7 mouse cellular contexts compared by ENCODE assay signal in genomic region chr16:9009361-9010083, GRCm38 (mm10).
A peak's percentile ranks its signal among the peaks of the same experiment; 100 is the strongest.
DNase-seq lines count a peak whose midpoint lies in the region; ATAC-seq lines count a peak whose summit lies in the region.

No protein-coding gene starts in this region.

- DNase-seq in adrenal gland, adult 8-10 months, result peak; percentile 64
- peak; percentile 95 for DNase-seq in embryo, embryonic 10 days (ENCODE audit: low spot score)
- DNase-seq in gastrocnemius, postnatal 36 days, result peak; percentile 54 to 60
- peak; percentile 89 to 91 for DNase-seq in left cerebral cortex, postnatal 10 days (ENCODE audit: extremely low spot score in 1 of 2, low spot score in 2 of 2)
- DNase-seq in spleen, postnatal 4 days (ENCODE audit: low spot score in 2 of 2), result peak; percentile 35 to 69

- peak; percentile 75 for ATAC-seq in intestine, embryonic 15.5 days
- peak; percentile 92 for ATAC-seq in midbrain, embryonic 13.5 days

- no peaks in the 10 kb centered on the region for H3K27me3 ChIP-seq in intestine, embryonic 15.5 days (replicated peaks)
- H3K27me3 ChIP-seq in midbrain, embryonic 13.5 days, result peaks cover 5% of the 10 kb centered on the region; the same call in 1 of the 2 replicates

- no peak overlapping the region for H3K27ac ChIP-seq in intestine, embryonic 15.5 days
- no peak overlapping the region for H3K27ac ChIP-seq in midbrain, embryonic 13.5 days

- H3K4me1 ChIP-seq in intestine, embryonic 15.5 days (replicated peaks), result no peaks in the 10 kb centered on the region
- no peaks in the 10 kb centered on the region for H3K4me1 ChIP-seq in midbrain, embryonic 13.5 days (replicated peaks)

- no peaks in the 10 kb centered on the region for H3K36me3 ChIP-seq in intestine, embryonic 15.5 days
- H3K36me3 ChIP-seq in midbrain, embryonic 13.5 days, result no peaks in the 10 kb centered on the region

- no peak overlapping the region for H3K4me2 ChIP-seq in intestine, embryonic 15.5 days (replicated peaks)
- H3K4me2 ChIP-seq in midbrain, embryonic 13.5 days (replicated peaks), result no peak overlapping the region

- 18% methylated on average over 19 of the region's 19 CpGs for WGBS in intestine, embryonic 15.5 days
- 21% methylated on average over 19 of the region's 19 CpGs for WGBS in midbrain, embryonic 13.5 days

- H3K9ac ChIP-seq in intestine, embryonic 15.5 days, result no peak overlapping the region
- no peak overlapping the region for H3K9ac ChIP-seq in midbrain, embryonic 13.5 days (replicated peaks)

- intact Hi-C loops in gastrocnemius, postnatal 36 days (cut with DNase I), result loop anchor here (5.0 kb wide), 1 partner anchor 983 kb away; no protein-coding TSS in a partner anchor
- intact Hi-C loops in left cerebral cortex, postnatal 10 days (cut with DNase I), result loop anchor here (2.0 to 10.0 kb wide), 3 partner anchors 265 to 983 kb away; no protein-coding TSS in a partner anchor

- H3K4me3 ChIP-seq in intestine, embryonic 15.5 days (replicated peaks), result no peak overlapping the region
- H3K4me3 ChIP-seq in midbrain, embryonic 13.5 days (replicated peaks), result no peak overlapping the region

- H3K9me3 ChIP-seq in intestine, embryonic 15.5 days, result no peaks in the 10 kb centered on the region
- H3K9me3 ChIP-seq in midbrain, embryonic 13.5 days, result no peaks in the 10 kb centered on the region
